Mouse (Mus musculus): Measurements from ENCODE around the gene Gm5565.
"Not testable (repeated sequence)": the region's sequence is repeated elsewhere in the genome, so short reads cannot be mapped to it uniquely, and the experiment has no call there.

The Gm5565 gene

GRCm38 (mm10) chr5:146160439-146160838 is at the start of gene Gm5565:
Gene Gm5565, minus strand, starts transcription at chr5:146160539.
- not testable (repeated sequence) for DNase-seq (ENCODE audit: low read depth)

GRCm38 (mm10) chr5:146205537-146205936 is 45.2 kb upstream of the Gm5565 start:
- no peak for DNase-seq (ENCODE audit: low read depth)

GRCm38 (mm10) chr5:146203921-146204320 is 43.6 kb upstream of the Gm5565 start:
- DNase-seq (ENCODE audit: low read depth) = no peak

- DNase-seq (ENCODE audit: low read depth) = peak; percentile 21
These were observed 40.2 kb upstream of the Gm5565 start for GRCm38 (mm10) chr5:146200580-146200979.

- no peak for DNase-seq (ENCODE audit: low read depth)
These were observed 39.2 kb upstream of the Gm5565 start for GRCm38 (mm10) chr5:146199540-146199939.

GRCm38 (mm10) chr5:146199073-146199472 is 38.7 kb upstream of the Gm5565 start:
- no peak for DNase-seq (ENCODE audit: low read depth)

GRCm38 (mm10) chr5:146193360-146193759 is 33.0 kb upstream of the Gm5565 start:
- no peak for DNase-seq (ENCODE audit: low read depth)

GRCm38 (mm10) chr5:146190501-146191269 is 30.3 kb upstream of the Gm5565 start:
- DNase-seq (ENCODE audit: low read depth) = no peak

- no peak for DNase-seq (ENCODE audit: low read depth)
These were observed 29.8 kb upstream of the Gm5565 start for GRCm38 (mm10) chr5:146190093-146190492.

GRCm38 (mm10) chr5:146188712-146189111 is 28.4 kb upstream of the Gm5565 start:
- DNase-seq (ENCODE audit: low read depth) = no peak

- no peak for DNase-seq (ENCODE audit: low read depth)
These were observed 27.8 kb upstream of the Gm5565 start for GRCm38 (mm10) chr5:146188144-146188543.

- DNase-seq (ENCODE audit: low read depth) = peak; percentile 67
These were observed 27.1 kb upstream of the Gm5565 start for GRCm38 (mm10) chr5:146187441-146187840.

GRCm38 (mm10) chr5:146185204-146185603 is 24.9 kb upstream of the Gm5565 start, which contains the start of gene 1700001J03Rik:
Gene 1700001J03Rik, minus strand, starts transcription at chr5:146185304.
- not testable (repeated sequence) for DNase-seq (ENCODE audit: low read depth)

- DNase-seq (ENCODE audit: low read depth) = peak; percentile 13
These were observed 12.4 kb upstream of the Gm5565 start for GRCm38 (mm10) chr5:146172744-146173143.

- not testable (repeated sequence) for DNase-seq (ENCODE audit: low read depth)
These were observed 10.3 kb upstream of the Gm5565 start, which contains the start of gene Gm6309 for GRCm38 (mm10) chr5:146170621-146171020. Gene Gm6309, minus strand, starts transcription at chr5:146170721.

- not testable (repeated sequence) for DNase-seq (ENCODE audit: low read depth)
These were observed 2.0 kb downstream of the Gm5565 start for GRCm38 (mm10) chr5:146158326-146158725.

- DNase-seq (ENCODE audit: low read depth) = no peak
These were observed 9.9 kb downstream of the Gm5565 start for GRCm38 (mm10) chr5:146150454-146150853.

GRCm38 (mm10) chr5:146147903-146148302 is 12.4 kb downstream of the Gm5565 start:
- peak; percentile 10 for DNase-seq (ENCODE audit: low read depth)
